21 mouse cellular contexts compared by ENCODE assay signal in the genomic region with DNA sequence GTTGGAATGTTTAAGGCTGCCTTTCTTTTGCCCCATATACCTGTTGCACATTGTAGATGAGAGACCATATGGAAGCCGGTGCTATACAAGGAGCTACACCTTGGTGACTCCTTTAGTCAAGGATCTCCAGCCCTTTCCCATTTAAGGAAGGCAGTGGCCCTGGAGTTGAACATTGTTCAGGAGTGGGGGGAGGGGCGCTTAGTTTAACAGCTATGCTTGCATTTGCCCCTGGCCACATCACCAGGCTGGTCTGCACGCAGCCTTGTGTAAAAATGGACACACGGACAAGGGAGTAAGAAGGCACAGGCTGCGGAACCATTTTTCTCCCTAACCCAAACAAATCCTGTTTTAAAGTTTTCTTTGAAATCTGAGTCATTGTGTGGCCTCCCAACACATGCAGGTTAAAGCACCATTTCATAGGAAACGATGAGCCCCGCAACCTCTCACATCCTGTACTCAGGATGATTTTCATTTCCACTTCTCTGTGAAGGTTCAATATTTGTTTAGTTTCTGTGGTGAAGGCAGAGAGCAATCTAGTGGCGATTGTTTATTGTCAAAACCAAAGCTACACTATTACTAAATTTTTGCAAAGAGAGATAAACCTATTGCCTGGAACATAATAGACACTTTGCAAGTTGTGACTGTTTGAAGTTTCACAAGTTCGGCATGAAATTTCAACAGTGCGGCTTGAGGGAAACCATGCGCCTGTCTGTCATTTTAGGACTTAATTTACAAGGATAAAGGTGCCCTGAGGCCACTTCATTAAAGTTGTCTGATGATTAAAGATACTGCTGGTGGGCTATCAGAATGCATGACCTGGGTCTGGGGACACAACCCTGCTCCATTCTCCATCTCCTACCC.
DNase-seq lines count a peak whose midpoint lies in the region; ATAC-seq lines count a peak whose summit lies in the region.
"Had no signal": no experiment of that assay in that cellular context is flagged by ENCODE, and none has a peak within 500 bp of the region (broad histone marks: within the 10 kb centered on the region; RNA-seq: fewer than 3 reads in every experiment).

No protein-coding gene starts in this region.

- no peaks in the 10 kb centered on the region for H3K9me3 ChIP-seq in heart, embryonic 10.5 days
- H3K9me3 ChIP-seq: embryonic facial prominence, embryonic 15.5 days; forebrain, embryonic 13.5 days; G1E; heart, embryonic 12.5 days; hindbrain, embryonic 10.5 days; limb, embryonic 13.5 days; neural tube, embryonic 12.5 days; stomach, embryonic 15.5 days had no signal

- peak; percentile 51 for ATAC-seq in granulocyte monocyte progenitor cell, adult 5-6 weeks (replicated peaks; ENCODE audit: poor library complexity, severe bottlenecking)
- ATAC-seq: forebrain, embryonic 13.5 days had no signal

- peak overlapping the region; percentile 33; the same call in 1 of the 2 replicates for H3K27ac ChIP-seq in heart, embryonic 10.5 days
- H3K27ac ChIP-seq: embryonic facial prominence, embryonic 15.5 days; forebrain, embryonic 13.5 days; hindbrain, embryonic 10.5 days; limb, embryonic 13.5 days; neural tube, embryonic 12.5 days; stomach, embryonic 15.5 days had no signal

- WGBS in heart, embryonic 10.5 days, result 73% methylated on average over 11 of the region's 11 CpGs

- no peak for DNase-seq in heart, embryonic 10.5 days (ENCODE audit: low spot score)
- DNase-seq in heart, adult 18-20 months, result no peak
- DNase-seq in CD4-positive, CD25-positive, alpha-beta regulatory T cell, adult 2 months (ENCODE audit: low read depth, low spot score), result peak; percentile 29
- peak; percentile 41 to 59 for DNase-seq in kidney, postnatal 4 days
- no peak for DNase-seq in frontal cortex, postnatal 10 days (ENCODE audit: low spot score in 2 of 2)
- no peak for DNase-seq in c-Kit-positive CD71-positive TER-119-positive erythroid progenitor cells, embryonic 14.5 days (ENCODE audit: low spot score)
- DNase-seq in heart, postnatal 36 days, result no peak
- DNase-seq: adrenal gland, postnatal 14 days; cerebellum, postnatal 14 days; gastrocnemius, postnatal 10 days; lung, postnatal 10 days; thymus, postnatal 36 days had no signal

- no peak overlapping the region for H3K4me3 ChIP-seq in heart, embryonic 10.5 days
- H3K4me3 ChIP-seq: embryonic facial prominence, embryonic 15.5 days; forebrain, embryonic 13.5 days; heart, embryonic 12.5 days; hindbrain, embryonic 10.5 days; limb, embryonic 13.5 days; neural tube, embryonic 12.5 days; stomach, embryonic 15.5 days had no signal

- intact Hi-C loops in heart, postnatal 36 days (cut with DNase I), result no loop called here

- H3K36me3 ChIP-seq in heart, embryonic 10.5 days, result 0 out of 2 replicates have a peak, but pooled peaks cover 3% of the 10 kb centered on the region
- H3K36me3 ChIP-seq: embryonic facial prominence, embryonic 15.5 days; hindbrain, embryonic 10.5 days; limb, embryonic 13.5 days; neural tube, embryonic 12.5 days; stomach, embryonic 15.5 days had no signal

- peaks cover 23% of the 10 kb centered on the region for H3K4me1 ChIP-seq in heart, embryonic 10.5 days
- H3K4me1 ChIP-seq: forebrain, embryonic 13.5 days; neural tube, embryonic 12.5 days; stomach, embryonic 15.5 days had no signal

- H3K27me3 ChIP-seq in heart, embryonic 10.5 days (ENCODE audit: insufficient read depth, poor library complexity, severe bottlenecking), result no peaks in the 10 kb centered on the region
- H3K27me3 ChIP-seq: embryonic facial prominence, embryonic 15.5 days; forebrain, embryonic 13.5 days; heart, embryonic 12.5 days; limb, embryonic 13.5 days; neural tube, embryonic 12.5 days; stomach, embryonic 15.5 days had no signal

Comparison
In these comparisons a context has a peak if more than half of its experiments do, and no peak if none do; other contexts are left out.
1. DNase-seq: peak in CD4-positive, CD25-positive, alpha-beta regulatory T cell, adult 2 months (single experiment) and kidney, postnatal 4 days (2 of 2); none in heart, embryonic 10.5 days (single experiment), heart, adult 18-20 months (0 of 2), frontal cortex, postnatal 10 days (0 of 2), c-Kit-positive CD71-positive TER-119-positive erythroid progenitor cells, embryonic 14.5 days (single experiment) and heart, postnatal 36 days (0 of 2).